Mouse (Mus musculus): ENCODE data around the gene Abcb8.
"Not testable (repeated sequence)": the region's sequence is repeated elsewhere in the genome, so short reads cannot be mapped to it uniquely, and the experiment has no call there.

The Abcb8 gene

DNA sequence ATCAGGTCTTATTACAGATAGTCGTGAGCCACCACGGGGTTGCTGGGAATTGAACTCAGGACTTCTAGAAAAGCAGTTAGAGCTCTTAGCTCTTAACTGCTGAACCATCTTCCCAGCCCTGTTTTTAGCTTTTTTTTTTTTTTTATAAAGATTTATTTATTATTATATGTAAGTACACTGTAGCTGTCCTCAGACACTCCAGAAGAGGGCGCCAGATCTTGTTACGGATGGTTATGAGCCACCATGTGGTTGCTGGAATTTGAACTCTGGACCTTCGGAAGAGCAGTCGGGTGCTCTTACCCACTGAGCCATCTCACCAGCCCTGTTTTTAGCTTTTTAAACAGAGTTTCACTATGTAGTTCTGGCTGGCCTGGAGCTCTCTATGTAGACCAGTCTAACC is 2.8 kb downstream of the Abcb8 start:
- DNase-seq (ENCODE audit: low spot score) = not testable (repeated sequence)

DNA sequence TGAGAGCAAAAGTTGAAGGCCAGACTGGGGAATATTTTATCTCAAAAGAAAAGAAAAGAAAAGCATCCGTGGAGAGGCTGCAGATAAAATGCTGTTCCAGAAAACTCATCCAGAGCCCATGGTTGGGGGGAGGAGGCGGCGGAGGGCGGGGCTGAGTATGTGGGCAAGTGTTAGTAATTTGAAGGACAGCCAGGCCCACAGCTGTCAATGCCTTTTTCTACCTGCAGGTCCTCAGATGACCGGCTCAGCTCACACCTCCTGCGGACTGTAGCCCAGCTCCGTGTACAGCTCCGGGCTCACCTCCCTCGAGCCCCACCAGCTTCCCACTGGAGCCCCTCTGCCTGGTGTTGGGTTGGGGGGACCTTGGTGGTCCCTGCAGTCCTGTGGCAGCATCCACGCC is 6.2 kb downstream of the Abcb8 start:
- no peak for DNase-seq (ENCODE audit: low spot score)

DNA sequence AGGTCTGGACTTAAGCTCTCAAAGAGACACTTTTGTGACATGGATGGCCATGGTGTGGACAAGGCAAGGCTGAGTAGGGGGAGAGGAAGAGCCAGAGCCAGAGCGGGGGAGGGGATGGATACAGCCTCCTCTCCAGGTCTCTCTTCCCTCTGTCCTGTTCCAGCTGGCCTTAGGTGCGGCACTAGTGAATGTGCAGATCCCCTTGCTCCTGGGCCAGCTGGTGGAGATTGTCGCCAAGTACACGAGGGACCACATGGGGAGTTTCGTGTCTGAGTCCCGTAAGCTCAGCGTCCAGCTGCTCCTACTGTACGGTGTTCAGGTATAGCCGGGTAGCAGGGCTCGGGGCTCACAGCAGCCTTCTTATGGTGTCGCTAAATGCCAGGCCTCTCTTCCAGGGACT is 6.9 kb downstream of the Abcb8 start:
- no peak for DNase-seq (ENCODE audit: low spot score)

DNA sequence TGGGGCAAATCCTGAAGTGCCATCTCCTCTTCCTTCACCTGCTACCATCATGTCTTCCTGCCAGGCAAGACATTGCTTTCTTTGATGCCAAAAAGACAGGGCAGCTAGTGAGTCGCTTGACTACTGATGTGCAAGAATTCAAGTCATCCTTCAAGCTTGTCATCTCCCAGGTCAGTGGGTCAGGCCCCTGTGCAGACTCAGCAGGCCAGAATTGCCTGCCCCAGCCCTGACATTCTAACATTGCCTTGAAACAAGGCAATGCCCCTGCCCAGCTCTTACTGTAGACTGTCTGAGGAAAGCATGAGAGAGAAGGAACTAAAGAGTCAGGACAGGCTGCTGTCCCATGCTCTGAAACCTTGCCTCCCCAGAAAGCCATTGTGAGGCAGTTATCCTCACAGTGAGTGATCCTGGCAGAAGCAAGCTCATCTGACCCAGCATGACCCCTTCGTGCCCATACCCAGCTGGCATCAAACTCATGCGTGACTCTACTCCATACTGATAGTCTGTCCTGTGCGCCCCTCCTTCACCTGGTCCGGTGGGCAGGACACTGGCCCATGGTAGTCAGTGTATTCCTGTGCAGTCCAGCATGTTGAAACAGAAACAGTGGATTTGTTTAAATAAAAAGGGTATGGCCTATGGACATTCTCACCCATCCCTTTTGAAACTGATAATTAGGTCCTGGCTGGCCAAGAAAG is 7.6 kb downstream of the Abcb8 start:
- DNase-seq (ENCODE audit: low spot score) = no peak

DNA sequence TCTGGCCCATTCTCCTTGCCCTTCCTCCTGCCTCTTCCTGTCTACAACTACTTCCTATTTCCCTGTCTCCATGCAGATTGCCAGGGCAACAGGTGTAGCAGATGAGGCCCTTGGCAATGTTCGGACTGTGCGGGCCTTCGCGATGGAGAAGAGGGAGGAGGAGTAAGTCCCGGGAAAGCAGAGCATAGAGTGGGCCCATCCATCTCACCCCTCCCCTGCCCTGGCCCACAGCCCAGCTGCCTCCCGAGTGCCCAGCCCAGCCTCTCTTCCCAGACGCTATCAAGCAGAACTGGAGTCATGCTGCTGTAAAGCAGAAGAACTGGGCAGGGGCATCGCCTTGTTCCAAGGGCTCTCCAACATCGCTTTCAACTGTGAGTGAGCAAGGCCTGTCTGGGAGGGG is 8.5 kb downstream of the Abcb8 start:
- DNase-seq (ENCODE audit: low spot score) = no peak

DNA sequence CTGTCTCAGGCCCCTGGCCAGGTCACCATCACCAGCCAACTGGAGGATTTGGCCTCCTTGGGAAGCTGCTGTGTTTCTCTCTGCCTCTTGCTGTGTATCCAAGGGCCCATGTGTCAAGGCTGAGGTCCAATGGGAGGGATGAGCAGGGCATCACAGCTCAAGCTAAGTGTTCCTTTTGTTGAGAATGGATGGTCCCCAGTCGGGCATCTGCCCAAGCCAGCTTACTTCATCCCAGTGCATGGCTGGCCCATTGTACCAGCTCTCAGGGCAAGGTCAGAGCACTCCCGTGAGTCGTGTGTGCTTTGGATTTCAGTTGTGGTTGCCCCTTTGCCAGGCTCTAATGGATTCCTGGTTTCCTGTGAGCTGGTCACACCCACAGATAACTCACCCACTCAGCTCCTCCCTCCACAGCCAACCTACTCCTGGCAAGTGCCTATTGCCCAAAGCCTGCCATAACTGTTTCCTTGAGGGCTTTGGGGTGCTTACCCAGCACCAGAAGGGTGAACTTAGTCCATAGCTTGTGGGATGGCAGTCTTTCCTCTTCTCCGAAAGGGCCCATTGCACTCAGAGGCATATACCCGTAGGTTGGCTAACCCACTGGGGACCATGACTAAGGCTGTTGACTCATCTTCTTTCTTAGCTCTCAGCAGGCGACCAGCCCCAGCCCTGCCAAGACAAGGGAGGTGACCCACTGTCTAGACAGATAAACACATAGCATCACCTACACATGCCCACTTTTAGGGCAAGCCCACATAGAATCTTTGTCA is 11.3 kb downstream of the Abcb8 start:
- no peak for DNase-seq (ENCODE audit: low spot score)

DNA sequence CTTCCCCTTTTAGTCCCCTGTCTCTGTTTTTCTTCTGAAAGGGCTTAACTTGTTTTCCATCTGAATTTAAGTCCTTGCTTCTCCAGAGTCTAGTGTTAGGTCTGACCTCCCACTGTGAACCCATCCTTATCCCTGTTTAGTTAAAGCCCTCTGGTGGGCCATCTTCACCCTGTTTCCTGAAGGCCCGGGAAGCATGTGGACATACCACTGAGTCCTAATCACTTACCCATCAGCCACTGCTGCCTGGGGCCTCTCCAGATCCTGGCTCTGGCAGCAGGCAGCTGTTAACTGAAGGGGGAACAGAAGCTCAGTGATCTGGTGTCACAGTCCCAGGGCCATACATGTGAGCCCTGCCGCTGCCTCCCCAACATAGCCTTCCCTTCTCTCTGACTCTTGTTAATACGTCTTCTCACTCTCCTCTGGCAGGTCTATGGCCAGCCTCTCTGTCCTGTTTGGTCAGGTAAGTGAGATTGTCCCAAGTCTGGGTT is 12.0 kb downstream of the Abcb8 start:
- DNase-seq (ENCODE audit: low spot score) = no peak

DNA sequence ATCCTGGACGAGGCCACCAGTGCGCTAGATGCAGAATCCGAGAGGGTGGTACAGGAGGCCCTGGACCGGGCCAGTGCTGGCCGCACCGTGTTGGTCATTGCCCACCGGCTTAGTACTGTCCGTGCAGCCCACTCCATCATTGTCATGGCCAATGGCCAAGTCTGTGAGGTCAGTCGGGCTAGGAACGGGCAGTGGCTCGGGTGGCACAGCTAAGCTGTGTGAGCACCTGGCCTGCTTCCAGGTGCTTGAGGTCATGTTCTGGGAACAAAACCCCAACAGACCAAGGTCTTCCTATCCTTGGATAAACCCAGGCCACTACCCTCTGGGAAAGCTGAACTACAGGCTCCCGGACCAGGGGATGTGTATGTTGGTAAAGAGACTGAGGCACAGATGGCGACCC is 15.2 kb downstream of the Abcb8 start:
- DNase-seq (ENCODE audit: low spot score) = no peak

DNA sequence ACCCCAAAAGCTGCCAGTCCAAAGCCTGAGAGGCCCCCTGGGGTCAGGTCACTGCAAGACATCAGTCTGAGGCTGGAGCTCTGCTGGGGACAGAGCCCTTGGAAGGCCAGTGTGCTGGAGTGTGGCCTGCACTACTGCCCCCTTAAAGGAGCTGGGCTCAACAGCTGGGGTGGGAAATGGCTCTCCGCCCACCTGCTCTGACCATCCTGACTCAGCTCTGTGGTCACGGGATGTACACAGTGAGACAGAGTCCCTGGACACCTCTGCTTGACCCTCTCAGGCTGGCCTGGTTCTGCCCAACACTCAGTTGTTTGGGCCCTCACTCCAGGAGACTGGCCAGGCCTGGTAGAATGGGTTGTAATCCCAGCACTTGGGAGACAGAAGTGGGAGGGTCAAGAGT is 16.0 kb downstream of the Abcb8 start:
- no peak for DNase-seq (ENCODE audit: low spot score)

DNA sequence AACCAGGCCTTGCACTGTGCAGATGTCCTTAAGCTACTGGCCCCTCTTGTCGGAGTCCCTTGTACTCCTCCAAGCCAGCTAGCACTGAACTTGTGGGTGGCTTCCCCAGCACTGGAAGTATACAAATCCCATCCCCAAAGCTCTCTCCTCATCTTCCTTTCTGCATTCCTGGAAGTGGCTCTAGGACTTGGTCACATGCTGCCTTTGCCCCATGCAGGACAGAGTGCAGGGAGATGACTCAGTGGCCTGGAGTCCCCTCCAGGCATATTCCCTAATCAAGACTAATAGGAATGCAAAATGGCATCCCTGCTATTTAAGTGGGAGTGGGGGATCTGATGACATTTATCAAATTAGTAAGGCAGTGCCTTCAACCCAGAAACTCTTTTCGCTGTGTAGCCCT is 18.6 kb downstream of the Abcb8 start:
- no peak for DNase-seq (ENCODE audit: low spot score)

DNA sequence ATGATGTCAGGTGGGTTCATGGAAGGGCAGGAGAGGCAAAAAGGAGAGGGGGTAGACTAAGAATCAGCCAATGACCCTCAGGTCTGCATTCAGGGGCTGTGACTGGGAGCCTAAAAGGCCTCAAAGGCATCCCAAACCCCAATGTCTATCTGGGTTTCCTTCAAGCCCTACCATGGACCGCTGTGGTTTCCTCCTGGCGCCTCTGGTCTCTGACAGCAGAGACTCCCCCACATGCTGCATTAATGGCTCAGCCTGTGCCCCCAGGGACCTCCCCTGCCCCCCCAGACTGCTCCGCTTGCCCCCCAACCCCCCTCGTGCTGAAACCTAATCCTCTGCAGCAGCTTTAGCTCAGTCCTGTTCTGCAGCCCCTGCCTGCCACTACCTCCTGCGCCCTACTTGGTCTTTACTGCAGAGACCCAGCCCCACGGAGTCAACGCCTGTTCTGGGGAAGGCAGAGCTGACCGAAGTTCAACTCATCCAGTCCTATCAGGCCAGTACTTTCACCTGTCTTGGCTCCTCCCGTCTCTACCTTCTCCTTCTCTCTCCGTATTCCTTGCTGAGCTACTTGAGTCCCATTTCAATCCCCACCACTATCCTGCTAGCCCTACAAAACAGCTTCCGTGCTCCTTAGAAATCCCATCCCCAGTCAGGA is 19.7 kb downstream of the Abcb8 start, which contains the start of gene Asic3:
Asic3 (plus strand) TSS at position 351 of the 652 bp plus-strand sequence.
- DNase-seq (ENCODE audit: low spot score) = no peak

DNA sequence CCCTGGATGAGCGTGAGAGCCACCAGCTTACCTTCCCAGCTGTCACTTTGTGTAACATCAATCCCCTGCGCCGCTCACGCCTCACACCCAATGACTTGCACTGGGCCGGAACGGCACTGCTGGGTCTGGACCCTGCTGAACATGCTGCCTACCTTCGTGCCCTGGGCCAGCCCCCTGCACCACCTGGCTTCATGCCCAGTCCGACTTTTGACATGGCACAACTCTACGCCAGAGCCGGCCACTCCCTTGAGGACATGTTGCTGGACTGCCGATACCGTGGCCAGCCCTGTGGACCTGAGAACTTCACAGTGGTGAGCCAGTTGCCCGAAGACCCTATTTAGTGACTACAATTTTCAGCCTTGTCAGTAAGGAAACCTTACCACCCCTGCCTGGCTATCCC is 20.5 kb downstream of the Abcb8 start:
- no peak for DNase-seq (ENCODE audit: low spot score)

DNA sequence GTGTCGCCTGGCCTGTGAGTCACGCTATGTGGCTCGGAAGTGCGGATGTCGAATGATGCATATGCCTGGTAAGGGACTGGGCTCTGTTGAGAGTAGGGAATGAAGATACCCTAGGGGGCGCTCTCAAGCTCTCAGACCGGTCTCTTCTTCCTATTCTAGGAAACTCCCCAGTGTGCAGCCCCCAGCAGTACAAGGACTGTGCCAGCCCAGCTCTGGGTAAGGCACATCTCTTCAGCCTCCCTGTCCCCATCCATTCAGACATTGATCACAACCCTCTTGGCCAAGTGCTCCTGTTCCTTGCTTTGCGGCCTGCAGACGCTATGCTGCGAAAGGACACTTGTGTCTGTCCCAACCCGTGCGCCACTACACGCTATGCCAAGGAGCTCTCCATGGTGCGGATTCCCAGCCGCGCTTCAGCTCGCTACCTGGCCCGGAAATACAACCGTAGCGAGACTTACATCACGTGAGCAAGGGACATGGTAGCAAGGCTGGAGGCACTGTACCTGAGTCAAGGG is 22.8 kb downstream of the Abcb8 start:
- DNase-seq (ENCODE audit: low spot score) = peak; percentile 68

DNA sequence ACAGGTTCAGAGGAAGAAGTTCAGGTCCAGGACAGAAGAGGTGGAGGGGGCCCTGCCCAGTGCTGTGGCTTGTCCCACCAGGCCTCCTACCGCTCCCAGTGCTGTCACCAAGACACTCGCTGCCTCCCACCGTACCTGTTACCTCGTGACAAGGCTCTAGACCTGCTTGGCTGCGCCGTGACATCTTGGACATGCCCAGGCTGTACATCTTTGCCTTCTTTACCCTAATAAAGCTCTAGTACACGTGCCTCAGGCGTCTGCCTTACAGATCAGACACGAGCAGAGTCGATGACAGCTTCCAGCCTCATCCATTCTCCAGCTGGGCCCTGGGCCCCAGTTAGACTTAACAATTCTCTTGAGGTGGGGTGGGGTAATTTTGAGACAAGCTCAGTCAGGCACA is 24.1 kb downstream of the Abcb8 start:
- no peak for DNase-seq (ENCODE audit: low spot score)

DNA sequence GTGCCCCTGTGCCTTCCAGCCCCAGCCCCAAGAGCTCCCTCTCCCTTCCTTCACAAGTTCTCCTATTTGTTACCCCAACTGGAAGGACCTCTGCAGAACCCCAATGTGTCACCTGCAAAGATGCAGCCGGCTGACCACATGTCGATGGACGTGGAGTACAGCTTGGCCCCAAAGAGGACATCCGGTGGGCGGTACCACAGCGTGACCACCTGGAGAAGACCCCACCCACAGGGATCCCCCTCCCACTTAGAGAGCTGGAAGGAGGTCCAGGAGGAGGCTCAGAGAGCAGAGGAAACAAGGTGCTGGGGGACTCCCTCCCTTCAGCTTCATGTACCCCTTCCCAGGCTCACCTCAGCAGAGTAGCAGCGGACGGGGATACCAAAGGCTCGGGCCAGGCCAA is 26.9 kb downstream of the Abcb8 start:
- DNase-seq (ENCODE audit: low spot score) = no peak

DNA sequence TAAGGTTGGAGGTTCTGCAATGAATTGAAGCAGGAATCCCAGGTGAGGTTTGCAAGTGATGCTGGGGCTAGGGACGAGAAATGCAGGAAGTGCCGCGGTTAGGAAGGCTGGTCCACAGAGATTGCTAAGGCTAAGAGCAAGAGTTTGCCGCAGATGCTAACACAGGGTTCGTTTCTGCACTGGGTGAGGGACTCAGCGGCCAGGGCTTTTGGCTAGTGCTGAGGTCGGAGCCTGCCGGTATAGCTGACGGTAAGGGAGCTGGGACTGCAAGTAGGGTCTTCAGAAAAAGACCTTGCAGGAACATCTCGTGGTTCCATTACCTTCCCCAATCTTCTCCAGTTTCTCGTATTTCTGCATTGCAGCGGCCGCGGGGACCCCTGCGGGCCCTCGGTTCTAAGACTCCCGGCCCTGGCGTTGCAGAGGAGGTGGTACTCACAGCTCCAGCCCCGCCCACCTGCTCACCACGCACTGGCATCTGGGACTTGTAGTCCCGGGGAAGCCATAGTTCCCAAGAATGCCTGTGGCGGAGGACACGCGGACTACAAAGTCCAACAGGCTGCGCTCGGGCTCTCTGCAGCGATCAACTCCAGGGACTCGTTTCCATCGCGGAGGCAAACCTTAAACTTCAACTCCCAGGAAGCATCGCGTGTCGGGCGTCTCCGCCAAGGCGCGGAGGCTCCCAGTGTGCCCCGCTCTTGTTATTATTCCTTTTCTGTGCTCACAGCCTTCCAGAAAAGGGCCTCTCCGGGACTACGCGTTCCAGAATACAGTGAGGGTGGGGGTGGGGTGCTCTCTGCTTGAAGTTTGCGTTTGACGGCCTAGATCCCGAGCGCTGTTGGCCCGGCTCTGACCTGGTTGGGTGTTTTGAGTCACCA is 29.9 kb downstream of the Abcb8 start, which contains the start of the genes Cdk5 and Slc4a2:
Cdk5 (minus strand) TSS at position 402 of the 875 bp plus-strand sequence.
Slc4a2 (plus strand) TSS at position 709 of the 875 bp plus-strand sequence.
- peak; percentile 99 for DNase-seq (ENCODE audit: low spot score)

DNA sequence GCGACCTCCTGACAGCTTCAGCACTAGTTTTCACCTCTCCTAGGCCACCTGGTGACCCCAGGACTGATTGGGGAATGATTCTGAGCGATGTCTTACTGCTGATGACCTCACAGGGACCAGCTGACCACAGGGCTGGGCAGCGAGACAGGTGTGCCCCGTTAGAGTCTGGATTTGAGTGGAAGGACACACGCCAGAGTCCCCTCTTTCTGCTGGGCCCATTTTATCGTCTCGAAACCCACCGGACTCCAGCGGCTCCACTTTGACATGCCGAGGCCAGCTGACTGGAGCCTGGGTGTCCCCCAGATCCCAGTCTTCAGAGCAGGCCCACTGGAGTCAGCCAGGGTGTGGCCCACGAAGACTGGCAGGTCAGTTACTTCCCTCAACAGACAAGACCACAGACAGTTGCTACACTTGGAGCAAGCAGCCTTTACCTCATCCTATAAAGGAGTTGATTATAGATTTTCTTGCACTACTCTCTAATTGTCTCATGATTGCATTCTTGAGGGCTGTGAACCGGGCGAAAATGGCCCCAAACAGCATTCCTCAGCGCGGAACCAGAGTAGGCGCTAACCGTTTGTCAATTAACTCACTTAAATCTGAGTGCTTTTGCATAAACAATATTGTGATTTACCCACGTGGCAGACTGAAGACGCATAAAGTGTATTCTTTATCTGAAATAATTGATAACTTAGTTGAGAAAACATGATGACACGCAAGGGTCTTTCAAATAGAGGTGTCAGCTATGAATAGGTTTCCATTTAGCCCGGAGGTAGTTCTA is 30.7 kb downstream of the Abcb8 start:
- no peak for DNase-seq (ENCODE audit: low spot score)

DNA sequence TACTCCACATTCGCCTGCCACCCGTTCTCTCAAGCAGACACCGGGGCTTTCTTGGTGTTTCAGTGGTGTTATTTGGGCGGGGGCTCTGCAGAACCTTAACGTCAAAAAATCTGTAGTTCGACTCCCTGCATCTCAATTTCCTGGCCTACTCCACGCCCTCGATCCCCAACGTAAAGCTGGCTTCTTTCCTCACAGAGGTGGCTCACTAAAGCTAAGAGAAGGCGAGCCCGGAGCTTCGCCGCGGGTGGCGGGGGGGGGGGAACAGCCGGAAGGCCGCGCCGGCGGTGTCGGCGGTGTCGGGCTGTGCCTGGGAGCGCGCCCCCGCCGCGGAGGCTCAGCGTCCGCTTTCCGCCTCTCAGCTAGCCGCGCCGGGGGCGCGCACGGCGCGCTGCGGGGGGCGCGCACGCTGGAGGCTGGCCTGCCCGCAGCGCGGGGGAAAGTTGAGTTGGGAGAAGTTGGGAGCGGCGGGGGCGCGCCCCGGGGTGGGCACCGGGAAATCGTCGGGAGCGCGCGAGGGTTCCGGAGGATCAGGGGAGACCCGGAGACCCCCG is 31.5 kb downstream of the Abcb8 start:
- DNase-seq (ENCODE audit: low spot score) = peak; percentile 85

DNA sequence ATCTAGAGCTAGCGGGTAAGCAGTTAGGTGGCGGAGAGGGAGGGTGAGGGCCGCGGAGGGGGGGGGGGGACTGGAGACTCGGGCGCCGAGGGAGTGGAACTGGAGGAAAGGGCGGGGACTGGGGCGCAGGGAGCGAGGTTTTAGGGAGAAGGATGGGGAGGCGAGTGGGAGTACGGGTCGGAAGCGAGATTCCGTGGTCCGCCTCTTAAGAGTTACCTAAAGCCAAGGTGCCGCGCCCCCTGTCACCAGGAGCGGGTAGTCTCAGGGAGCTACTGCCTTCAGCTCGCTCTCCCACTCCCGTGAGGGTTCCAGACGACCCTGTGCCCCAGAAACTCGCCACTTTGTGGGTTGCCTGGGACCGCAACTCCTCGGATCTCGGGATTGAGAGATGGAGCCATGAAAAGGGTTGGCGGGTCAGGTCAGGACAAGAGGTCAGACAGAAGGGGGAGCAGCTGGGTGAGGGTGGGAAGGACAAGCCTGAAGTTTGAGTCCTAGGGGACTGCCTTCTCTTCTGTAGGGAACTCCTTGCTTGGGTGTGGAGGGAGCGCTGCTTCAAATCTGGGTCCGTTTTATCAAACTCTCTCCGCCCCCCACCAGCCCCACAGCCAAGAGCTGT is 32.1 kb downstream of the Abcb8 start:
- peak; percentile 44 for DNase-seq (ENCODE audit: low spot score)

DNA sequence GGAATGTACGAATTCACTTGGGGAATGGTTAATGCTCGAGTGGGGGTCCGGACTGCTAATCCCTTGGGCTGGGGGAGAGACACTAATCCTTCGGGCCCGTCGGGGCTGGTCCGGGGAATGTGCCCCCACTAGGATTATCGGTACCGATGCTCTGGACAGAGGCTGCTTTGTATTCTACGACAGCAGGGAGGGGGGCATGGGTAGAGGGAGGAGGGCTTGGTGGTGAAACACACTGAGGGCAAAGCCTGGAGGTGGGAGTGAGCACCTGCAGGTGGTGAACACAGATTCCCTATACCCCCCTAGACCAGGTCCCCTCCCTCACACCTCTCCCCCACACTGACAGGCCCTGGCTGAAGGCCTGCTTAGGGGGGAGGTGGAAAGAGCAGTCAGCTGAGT is 32.6 kb downstream of the Abcb8 start:
- DNase-seq (ENCODE audit: low spot score) = no peak

Data from lung, postnatal 25 days (tissue).